Mouse (Mus musculus): Measurements from ENCODE around the gene Timp4.
"Not testable (repeated sequence)": the region's sequence is repeated elsewhere in the genome, so short reads cannot be mapped to it uniquely, and the experiment has no call there.

The Timp4 gene

DNA sequence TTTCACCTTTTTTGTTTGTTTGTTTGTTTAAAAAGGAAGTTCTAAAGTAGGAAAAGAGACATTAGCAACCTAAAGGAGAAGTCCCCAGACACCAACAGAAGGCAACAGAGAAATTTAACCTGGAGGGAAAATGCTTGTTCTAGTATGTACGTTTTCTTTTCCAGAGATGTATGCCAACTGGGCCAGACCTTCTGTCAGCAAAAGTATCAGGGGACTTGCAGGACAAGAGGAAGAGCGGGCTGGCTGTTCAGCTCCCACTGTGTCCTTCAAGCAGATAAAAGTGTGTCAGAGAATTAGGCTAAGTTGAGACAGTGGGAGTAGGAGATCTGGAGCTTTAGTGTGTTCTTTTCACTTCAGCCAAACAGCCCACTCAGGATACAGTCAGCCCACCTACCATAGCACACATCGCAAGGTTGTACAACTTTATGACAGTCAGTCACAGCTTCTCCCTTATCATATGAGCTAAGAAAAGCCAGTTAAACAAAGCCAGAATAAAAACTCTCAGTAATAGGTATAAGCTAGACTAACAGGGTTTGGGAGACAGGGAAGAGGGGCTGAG, 6.4 kb downstream of the Timp4 start:
- DNase-seq: no peak

GRCm38 (mm10) chr6:115244222-115244621, 7.8 kb downstream of the Timp4 start:
- peak; percentile 50 for DNase-seq

DNA sequence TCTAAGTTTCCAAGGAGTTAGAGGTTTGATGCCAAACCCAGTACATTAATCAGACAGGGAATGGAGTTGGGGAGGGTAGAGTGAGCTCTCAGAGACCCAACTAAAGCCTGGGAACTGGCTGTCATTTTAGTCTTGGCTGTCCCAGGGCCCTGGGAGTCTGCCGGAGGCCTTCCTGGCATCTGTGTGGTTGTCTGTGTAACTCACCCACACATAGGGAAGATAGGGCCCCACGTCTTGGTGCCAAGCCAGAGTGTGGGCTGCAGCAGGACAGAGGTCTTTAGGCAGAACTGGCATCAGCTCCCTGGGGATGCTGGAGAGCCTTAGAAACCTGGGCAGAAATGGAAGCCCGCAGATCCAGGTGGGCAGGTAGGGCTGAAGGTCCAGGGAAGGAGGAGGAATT, 10.1 kb downstream of the Timp4 start:
- no peak for DNase-seq

GRCm38 (mm10) chr6:115241131-115241699, 10.8 kb downstream of the Timp4 start:
- no peak for DNase-seq

GRCm38 (mm10) chr6:115240431-115240830, 11.6 kb downstream of the Timp4 start:
- not testable (repeated sequence) for DNase-seq

GRCm38 (mm10) chr6:115239335-115239734, 12.7 kb downstream of the Timp4 start:
- DNase-seq: no peak

DNA sequence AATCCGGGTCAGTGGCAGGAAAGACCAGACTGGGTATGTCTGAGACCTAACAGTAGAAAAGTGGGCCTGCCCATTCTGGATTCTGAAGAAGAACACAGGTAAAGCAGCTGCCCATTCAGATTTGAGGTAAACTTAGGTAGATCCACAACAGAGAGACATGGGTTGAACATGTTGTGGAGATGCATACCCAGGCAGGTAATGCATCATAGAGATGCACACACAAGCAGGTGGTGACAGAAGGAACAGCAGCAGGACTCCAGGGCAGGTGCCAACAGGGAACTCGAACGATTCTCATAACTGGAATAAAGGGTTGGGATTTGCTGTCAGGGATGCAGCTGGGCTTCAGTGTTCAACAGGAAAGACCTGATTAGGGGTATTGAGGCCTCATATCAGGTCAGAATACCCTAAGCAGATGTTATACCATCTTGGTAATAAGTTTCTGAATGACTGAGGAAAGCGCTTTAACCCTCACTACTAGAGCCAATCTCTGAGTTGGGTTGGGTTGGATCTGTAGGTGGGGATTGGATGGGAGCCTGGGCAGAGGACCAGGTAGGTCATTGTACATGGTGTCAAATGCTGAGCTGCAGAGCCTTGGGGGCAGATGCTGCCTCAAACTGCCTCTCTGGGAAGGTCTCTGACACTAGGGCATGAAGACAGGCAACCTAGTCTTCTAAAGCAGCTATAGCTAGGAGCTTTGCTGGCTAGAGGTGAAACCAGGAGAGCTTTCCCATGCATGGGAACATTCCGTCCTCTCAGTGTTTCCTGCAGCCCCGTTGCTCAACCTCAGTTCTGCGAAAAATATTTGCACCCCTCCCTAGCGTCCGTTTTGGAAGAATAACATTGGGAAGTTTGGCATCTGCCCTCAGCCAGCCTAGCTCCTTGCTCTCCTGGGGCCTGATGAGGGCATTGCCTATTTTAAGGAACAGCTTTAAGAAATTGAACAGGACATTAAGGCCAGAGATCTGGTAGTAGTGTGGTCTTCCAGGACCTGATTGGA, 13.7 kb downstream of the Timp4 start:
- peak; percentile 92 for DNase-seq

- DNase-seq: no peak
Measured at GRCm38 (mm10) chr6:115232562-115232961, 19.4 kb downstream of the Timp4 start.

DNA sequence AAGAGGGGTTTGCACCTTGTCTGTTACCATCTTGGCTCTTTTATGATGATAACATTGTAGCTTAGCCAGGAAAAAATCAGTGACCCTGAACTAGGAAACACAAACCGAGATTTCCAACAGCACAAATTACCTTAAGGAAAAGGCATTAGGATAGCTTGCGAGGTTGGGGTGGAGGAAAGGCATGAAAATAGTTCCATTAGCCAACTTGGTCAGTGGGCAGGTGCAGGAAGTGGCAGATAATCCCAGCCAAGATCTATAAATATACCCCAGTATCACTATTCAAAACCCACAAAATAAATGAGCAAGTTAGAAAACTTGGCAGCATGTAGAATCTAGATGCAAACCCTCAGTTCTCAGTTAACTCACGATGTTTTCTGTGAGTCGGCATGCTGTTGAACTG, 20.2 kb downstream of the Timp4 start:
- no peak for DNase-seq

- no peak for DNase-seq
Measured at GRCm38 (mm10) chr6:115230557-115230956, 21.4 kb downstream of the Timp4 start.

DNA sequence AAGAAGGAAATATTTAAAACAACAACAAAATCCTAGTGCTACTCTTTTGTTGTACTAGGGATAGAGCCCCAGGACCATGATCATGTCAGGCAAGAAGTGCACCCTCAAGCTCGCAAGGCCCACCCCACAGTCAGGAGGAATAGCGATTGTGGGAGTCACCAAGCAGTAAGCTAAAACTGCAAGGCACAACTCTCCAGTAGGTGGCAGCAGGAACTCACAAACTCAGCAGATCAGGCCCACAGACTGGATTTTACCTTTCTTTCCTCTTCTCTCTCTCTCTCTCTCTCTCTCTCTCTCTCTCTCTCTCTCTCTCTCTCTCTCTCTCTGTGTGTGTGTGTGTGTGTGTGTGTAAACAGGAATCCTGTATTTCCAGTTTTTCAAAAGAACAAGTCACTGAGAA, 24.5 kb downstream of the Timp4 start:
- DNase-seq: peak; percentile 79

DNA sequence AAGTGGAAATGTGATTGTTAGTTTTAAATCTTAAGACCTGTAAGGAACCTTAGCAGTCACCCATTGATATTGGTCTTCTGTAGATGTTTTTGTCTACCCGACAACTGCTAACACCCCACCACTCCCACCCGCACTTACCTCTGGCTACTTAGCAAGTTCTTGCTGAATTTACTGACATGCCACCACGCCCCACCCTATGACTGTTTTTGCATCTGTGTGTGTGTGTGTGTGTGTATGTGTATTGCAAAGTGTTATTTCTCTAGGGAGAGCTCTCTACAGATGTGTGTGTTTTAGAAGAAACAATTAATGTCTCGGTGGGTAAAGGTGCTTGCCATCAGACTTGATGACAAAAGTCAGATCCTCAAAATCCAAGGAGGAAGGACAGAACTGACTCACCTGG, 25.0 kb downstream of the Timp4 start, which contains the start of gene Gm17482:
TSS of gene Gm17482 (plus strand) at position 301 of the 400 bp plus-strand sequence.
- DNase-seq: no peak

DNA sequence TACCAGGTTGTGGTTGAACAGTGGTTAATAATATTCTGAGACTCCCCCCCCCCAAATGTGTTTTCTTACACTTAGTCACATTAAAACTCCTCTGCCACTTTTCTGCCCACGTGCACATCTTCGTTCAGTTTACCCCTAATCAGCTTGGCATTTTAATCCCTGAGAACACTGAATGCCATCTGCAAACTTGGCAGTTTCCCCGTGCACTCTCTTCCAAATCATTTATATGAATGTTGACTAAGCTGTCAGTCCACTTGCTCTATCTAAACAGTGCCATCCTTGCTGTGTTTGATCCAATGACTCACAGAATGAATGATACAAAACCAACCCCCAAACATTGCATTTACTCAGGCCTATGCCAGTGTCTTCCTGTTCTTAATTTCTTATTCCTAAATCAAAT, 26.5 kb downstream of the Timp4 start:
- peak; percentile 73 for DNase-seq

- peak; percentile 58 for DNase-seq
Measured at GRCm38 (mm10) chr6:115221215-115221641, 30.8 kb downstream of the Timp4 start.

DNA sequence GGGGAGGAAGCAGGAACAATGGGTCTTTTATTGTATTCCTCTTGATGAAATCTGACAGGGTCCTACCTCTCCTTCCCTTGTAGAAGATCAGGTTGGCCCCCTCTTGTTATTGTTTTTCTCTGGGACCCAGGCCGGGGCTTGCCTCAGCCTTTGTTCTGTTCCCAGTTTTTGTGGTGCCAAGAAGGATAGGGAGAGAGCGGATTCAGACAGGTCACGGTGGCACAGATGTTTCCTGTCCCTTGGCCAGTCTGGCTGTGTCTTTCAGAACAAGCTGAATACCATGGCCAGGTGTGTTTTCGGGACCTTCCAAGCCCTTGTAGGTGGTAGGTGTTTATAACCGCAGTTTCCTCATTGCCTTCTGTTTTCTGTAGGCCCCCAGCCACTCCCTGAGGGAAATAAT, 38.9 kb downstream of the Timp4 start:
- DNase-seq: no peak

- DNase-seq: no peak
Measured at GRCm38 (mm10) chr6:115212132-115212903, 39.7 kb downstream of the Timp4 start.

- no peak for DNase-seq
Measured at GRCm38 (mm10) chr6:115210820-115211219, 41.2 kb downstream of the Timp4 start.

- no peak for DNase-seq
Measured at GRCm38 (mm10) chr6:115210187-115210586, 41.8 kb downstream of the Timp4 start.

GRCm38 (mm10) chr6:115203029-115203428, 49.0 kb downstream of the Timp4 start:
- no peak for DNase-seq

DNA sequence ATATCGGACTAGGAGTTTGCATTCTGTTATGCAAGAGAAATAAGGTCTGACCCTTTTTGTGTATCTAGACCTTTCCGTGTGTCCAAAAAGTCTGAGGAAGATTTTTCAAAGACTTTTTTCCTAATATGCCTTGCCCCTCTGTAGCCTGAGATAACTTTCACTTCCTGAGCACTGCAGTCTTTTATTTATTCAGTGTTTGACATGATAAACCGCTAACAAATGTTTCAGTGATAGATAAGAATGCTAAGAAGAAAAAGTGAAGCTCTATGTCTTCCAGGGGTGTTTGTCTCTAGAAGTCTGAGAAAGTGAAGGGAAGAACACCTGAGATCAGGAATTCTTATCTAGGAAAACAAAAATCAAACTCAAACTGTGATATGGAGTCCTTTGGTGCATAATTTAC, 51.3 kb downstream of the Timp4 start:
- DNase-seq: no peak
